Mouse (Mus musculus) erythroblast, embryonic 14.5 days (primary cell): ENCODE data around the gene Gldn.

Experiments
- GATA1 ChIP-seq: IDR thresholded peaks from 2 replicates; pipeline ENCODE4 v1.6.1; 2012; ENCODE audit warnings: low read length, inconsistent platforms, mixed read lengths
- TAL1 ChIP-seq: IDR thresholded peaks from 3 replicates; pipeline ENCODE4 v1.6.1; 2012; ENCODE audit warnings: low read length, inconsistent platforms, mixed read lengths

GRCm38 (mm10) chr9:54264754-54265153 lies 21.5 kb upstream of the Gldn start:
- no peak for TF ChIP-seq TAL1
- TF ChIP-seq GATA1 = no peak
